Mouse (Mus musculus): ENCODE results near the gene Gas6.

Gas6 gene

GRCm38 (mm10) chr8:13459431-13459830, 34.9 kb downstream of the Gas6 start:
- DNase-seq, result no peak

GRCm38 (mm10) chr8:13455295-13455694, 39.0 kb downstream of the Gas6 start:
- peak; percentile 50 to 52 for DNase-seq

DNA sequence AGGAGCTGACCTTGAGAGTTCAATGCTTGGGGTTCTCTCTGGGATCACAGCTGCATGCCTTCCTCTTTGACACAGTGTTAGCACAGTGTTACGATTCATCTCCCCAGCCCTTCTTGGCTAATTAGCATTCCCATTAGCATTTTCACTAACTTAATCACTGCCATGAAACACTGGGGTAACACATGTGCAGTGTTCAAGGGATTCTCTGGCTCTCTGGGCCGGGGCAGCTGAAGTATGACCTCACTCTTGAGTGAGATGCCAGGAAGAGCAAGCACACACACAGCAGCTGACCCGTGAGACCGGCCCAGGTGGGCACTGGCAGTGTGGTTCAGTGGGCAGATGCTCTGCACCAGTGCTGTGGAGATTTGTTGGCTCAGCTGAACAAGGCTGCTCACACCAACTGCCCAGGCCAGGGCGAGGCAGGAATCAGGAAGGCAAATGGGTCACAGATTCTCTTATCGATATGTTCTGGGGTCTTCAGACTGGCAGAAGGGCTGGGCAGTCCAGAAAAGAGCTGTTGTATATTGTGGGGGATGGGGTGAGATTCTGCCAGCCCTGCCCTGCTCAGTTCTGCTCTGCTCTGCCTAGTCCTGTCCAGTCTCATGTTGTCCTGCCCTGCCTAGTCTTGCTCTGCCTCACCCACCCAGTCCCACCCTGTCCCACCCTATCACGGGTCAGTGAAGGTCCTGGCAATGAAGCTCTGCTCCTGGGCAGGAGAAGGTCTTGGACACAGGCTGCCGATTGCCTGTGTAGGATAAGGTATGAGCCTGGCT, 39.8 kb downstream of the Gas6 start:
- DNase-seq, result no peak

DNA sequence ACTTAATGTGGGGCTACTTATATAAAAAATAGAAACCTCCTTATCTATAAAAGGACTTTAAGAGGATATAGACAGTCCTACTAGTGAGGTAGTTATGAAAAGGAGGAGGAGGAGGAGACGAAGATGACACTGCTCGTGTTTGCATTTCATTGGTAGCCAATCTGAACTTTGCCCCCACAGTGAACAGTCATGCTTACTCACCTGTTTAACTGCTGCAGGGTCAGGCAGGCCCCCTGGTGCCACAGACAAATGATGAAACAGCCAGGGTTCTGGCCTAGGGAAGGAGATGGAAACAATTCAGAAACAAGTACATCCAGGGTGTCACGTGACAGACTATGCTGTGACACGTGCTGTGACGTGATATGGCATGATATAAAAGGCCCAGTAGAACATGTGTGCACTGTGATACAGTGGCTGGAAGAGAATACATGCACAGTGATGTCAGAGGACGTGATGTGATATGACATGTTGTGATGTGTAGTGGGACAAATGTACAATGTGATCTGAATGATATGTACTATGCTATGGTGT, 42.5 kb downstream of the Gas6 start:
- DNase-seq, result no peak

- DNase-seq, result peak in 1 of 2 experiments; percentile 9
Measured at GRCm38 (mm10) chr8:13448145-13448544, 46.1 kb downstream of the Gas6 start.

DNA sequence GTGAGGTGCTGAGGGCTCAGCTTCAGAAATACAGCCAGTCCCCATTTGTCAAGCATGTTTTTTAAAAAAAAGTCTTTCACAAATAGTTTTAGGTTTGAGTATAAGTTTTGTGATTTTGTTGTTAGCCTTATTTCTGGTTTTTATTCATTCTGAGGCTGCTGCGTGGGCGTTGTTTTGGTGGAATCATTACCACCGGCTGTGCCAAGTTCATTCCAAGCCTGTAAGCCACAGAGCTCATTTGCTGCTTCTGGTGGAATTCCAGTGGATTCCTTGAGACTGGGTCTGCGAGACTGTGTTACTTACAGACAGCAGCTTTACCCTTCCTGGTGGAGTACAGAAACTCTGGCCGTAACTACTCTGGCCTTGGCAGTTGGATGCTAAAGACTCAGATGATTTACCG, 47.8 kb downstream of the Gas6 start:
- DNase-seq, result no peak

GRCm38 (mm10) chr8:13442152-13442551, 52.1 kb downstream of the Gas6 start:
- DNase-seq, result no peak

DNA sequence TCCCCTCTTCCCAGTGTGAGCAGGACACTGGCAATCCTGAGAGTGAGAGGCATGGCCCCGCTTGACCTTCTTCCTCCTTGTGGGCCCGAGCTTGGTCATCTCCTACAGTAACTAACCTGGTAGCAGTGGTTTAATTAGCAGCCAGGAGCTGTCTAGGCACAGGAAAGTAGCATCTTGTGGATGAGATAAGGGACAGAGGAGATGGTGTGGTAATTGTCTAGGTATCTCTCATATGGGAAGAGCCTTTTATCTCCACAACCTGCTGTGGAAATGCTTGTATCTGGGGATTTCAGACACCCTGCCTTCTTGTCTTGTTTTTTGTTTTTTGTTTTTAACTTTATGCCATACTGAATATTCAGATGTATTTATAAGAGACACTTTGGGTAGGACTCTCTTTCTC, 56.8 kb downstream of the Gas6 start:
- DNase-seq, result no peak

- no peak for DNase-seq
Measured at GRCm38 (mm10) chr8:13436052-13436451, 58.2 kb downstream of the Gas6 start.

DNA sequence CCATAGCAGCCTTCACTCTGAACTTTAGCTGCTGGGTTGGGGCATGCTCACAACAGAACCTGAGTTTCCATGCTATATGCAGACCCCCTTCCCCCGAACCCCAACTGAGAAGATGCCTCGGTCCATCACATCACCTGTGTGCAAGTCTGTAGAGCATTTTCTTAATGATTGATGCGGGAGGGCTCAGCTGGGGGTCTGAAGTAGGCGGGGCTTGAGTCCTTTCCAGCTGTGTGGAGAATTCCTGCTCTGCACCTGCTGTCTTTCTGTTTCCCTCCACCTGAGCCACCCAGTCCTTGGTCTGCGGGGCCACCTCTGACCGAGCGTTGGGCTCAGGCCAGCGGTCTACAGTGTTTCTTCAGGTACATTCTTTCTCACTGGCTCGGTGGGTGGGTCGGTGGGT, 59.4 kb downstream of the Gas6 start, which contains the start of gene Tmem255b:
Gene Tmem255b (plus strand): TSS at position 301 of the 400 bp plus-strand sequence.
- no peak for DNase-seq

DNA sequence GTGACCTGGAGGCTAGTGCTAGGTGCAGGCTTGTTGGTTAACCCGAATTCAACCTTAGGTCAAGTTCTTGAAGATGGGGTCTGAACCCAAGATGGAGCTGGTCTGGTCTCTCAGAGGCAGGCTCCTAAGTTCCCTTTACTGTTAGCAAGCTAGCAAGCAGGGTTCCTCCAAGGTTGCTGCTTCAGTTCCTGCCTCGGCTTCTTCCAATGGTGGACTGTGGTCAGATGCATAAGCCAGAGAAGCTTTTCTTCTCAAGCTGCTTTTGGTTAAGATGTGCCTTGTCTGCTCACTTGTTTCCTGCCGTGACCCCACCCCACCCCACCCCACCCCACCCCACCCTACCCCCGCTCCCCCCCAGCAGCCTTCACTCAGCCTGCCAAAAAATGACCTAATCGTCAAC, 61.2 kb downstream of the Gas6 start:
- no peak for DNase-seq

GRCm38 (mm10) chr8:13430866-13431265, 63.4 kb downstream of the Gas6 start:
- DNase-seq, result no peak

DNA sequence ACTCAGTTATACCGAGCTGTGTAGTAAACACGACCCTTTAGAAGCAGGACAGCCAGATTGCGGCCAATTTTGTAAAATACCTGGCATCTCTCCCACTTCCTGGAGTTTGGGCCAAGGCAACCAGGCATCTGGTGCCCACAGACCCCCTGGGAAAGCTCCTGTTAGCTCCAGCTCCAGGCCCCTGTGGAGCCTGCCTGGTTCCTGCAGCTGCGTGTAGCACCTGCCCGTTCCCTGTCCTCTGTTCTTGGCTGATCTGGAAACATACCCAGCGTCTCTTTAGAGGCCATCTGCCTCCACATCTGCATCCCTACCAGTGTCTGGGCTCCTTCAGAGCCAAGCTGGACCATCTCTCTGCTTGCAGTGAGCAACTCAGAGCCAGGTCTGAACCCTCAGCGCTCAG, 63.9 kb downstream of the Gas6 start:
- no peak for DNase-seq

DNA sequence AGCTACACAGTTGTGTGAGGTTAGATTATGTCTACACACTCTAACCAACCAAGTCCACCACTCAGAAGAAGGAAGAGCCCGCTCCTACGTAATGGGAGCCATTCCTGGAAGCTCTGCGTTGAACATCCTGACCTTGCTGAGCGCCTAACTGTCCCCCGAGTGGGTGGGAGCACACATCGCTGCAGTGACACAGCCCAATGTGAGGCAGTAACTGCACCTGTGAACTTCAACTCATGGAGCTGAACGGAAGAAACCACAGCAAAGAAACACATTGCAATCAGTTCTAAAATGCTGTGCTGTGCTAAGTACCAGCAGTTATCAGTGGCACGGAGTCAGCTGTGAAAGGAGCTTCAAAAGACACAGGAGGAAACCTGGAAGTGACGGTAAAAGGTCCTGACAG, 66.1 kb downstream of the Gas6 start:
- no peak for DNase-seq

GRCm38 (mm10) chr8:13427351-13427750, 66.9 kb downstream of the Gas6 start:
- no peak for DNase-seq

DNA sequence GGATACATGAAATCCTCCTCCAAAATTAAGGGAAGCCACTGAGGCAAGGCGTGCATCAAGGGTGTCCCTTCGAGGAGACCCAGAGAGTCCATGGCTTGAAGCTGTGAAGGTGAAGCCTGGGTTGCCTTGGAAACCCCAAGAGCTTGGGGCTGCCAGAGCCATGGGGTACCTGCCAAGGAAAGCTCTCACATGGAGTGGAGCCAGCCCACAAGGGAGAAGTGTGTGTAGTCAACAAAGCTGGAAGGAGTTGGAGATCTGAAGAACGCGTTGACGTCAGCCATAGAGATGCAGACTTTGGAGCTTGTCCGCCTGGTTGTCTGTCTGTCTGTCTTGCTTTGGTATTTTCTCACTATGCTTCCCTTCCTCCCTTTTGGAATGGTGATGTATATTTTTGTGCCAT, 73.3 kb downstream of the Gas6 start:
- no peak for DNase-seq

DNA sequence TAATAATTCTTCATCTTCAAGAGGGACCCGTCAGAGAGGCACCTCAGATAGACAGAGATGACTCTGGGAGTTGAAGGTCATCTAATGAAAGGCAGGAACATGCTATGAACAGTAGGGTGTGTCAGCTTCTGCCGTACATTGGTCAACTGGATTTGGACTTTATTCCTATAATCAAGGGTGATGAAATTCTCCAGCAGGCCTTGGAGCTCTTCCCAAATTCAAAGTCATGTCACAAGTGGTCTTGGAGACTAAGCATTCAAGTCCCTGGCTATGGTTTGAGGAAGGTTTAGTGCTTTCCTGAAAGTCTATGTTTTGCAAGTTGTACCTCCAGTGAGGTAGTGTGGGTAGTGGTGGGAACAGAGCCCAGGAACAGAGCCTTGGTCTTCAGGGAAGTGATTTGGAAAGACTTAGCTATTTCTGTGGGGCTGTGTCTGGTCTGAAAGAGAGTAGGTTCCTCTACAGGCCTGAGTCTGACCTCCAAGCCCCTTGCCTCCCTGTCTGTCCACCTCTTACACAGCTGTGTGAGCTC, 75.1 kb downstream of the Gas6 start:
- DNase-seq, result no peak

GRCm38 (mm10) chr8:13415879-13416278, 78.4 kb downstream of the Gas6 start:
- no peak for DNase-seq

Data from B cell, adult 2 months (primary cell).